7 mouse cellular contexts compared by ENCODE assay signal in the genomic region with DNA sequence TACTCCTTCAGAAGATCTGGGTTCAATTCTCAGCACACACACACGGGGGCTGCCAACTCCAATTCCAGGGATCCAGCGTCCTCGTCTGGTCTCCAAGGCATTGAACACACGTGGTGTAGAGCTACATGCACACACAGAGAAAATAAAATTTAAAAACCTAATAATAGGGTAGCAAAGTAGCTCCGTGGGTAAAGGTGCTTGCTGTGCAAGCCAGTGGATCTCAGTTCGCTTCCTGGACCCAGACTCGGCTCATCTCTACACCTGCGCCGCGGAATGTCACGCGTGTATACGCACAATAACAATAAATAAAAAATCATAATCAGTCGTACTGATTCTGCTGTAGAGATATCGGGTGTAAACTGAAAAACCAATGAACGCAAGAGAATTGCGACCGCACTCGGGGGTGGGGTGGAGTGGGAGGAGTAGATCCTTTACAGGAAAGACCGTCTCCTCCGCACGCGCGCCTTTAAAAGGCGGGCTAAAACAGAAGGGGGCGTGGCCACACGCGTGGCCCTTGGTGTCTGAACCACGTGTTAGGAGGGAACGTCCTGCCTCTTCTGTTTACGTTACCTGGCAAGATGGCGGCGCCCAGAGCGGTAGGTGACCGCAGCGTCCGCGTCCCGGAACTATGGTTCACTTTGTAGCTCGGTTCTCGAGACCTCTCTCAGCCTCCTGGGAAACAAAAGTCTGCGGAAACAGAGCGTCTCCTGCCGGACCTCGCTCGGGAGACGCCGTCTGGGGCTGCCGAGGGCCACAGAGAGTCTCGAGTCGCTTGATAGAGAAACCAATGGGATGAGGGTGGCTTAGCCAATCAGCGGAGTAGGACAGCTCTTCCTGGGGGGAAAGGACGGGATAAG. TPM values are rescaled to one million over a fixed set of nuclear protein-coding genes. Genes with fewer than 3 reads are reported as not detected.
DNase-seq lines count a peak whose midpoint lies in the region; ATAC-seq lines count a peak whose summit lies in the region.

Gene Dmac2, plus strand, starts transcription at position 550 of the 857 bp plus-strand sequence.

- H3K36me3 ChIP-seq in intestine, embryonic 16.5 days (ENCODE audit: control insufficient read depth, insufficient read depth, low read length) = 0 out of 2 replicates have a peak, but pooled peaks cover 7% of the 10 kb centered on the region
- H3K36me3 ChIP-seq in midbrain, embryonic 11.5 days (ENCODE audit: control insufficient read depth, insufficient read depth, low read length) = no peaks in the 10 kb centered on the region

- intact Hi-C loops in left cerebral cortex, postnatal 36 days (cut with DNase I) = no loop called here

- DNase-seq in adrenal gland, adult 8-10 months = peak; percentile 93
- peak; percentile 91 for DNase-seq in embryo, embryonic 9.5 days (ENCODE audit: extremely low spot score)
- DNase-seq in gastrocnemius, postnatal 4 days (ENCODE audit: low spot score in 2 of 2) = peak; percentile 72 to 87
- DNase-seq in left cerebral cortex, postnatal 36 days (ENCODE audit: low spot score in 2 of 2) = peak; percentile 90 to 91
- DNase-seq in midbrain, embryonic 11.5 days (ENCODE audit: low spot score, missing footprints) = peak; percentile 99
- DNase-seq in skeletal muscle tissue, adult 2 months (ENCODE audit: low read depth, low spot score) = peak; percentile 92

- WGBS in intestine, embryonic 16.5 days = 1% methylated on average over 53 of the region's 53 CpGs
- 1% methylated on average over 53 of the region's 53 CpGs for WGBS in midbrain, embryonic 11.5 days

- peak within 1 kb of the TSS; percentile 67 for H3K4me2 ChIP-seq in intestine, embryonic 16.5 days (ENCODE audit: low read depth, low read length)
- H3K4me2 ChIP-seq in midbrain, embryonic 11.5 days = peak within 1 kb of the TSS; percentile 58

- H3K9me3 ChIP-seq in intestine, embryonic 16.5 days (ENCODE audit: control insufficient read depth, low read length) = no peaks in the 10 kb centered on the region
- no peaks in the 10 kb centered on the region for H3K9me3 ChIP-seq in midbrain, embryonic 11.5 days (ENCODE audit: control insufficient read depth, low read length)

- ATAC-seq in intestine, embryonic 16.5 days = peak; percentile 85
- peak; percentile 92 for ATAC-seq in midbrain, embryonic 11.5 days (ENCODE audit: low FRiP score)

- H3K4me1 ChIP-seq in intestine, embryonic 16.5 days (ENCODE audit: control insufficient read depth, insufficient read depth, low read length) = peaks cover 7% of the 10 kb centered on the region; the same call in 1 of the 2 replicates
- no peaks in the 10 kb centered on the region; the same call in 1 of the 2 replicates for H3K4me1 ChIP-seq in midbrain, embryonic 11.5 days (ENCODE audit: control insufficient read depth, insufficient read depth, low read length)

- no peaks in the 10 kb centered on the region for H3K27me3 ChIP-seq in intestine, embryonic 16.5 days (replicated peaks; ENCODE audit: control insufficient read depth, insufficient read depth, low read length)
- no peaks in the 10 kb centered on the region for H3K27me3 ChIP-seq in midbrain, embryonic 11.5 days (ENCODE audit: control insufficient read depth, insufficient read depth, low read length)

- H3K9ac ChIP-seq in intestine, embryonic 16.5 days (ENCODE audit: low read depth, low read length) = peak within 1 kb of the TSS; percentile 75
- H3K9ac ChIP-seq in midbrain, embryonic 11.5 days (ENCODE audit: low read length) = peak within 1 kb of the TSS; percentile 49

- peak within 1 kb of the TSS; percentile 71 for H3K27ac ChIP-seq in intestine, embryonic 16.5 days (ENCODE audit: low read length)
- H3K27ac ChIP-seq in midbrain, embryonic 11.5 days (ENCODE audit: low read depth, low read length) = no peak within 1 kb of the TSS

- H3K4me3 ChIP-seq in intestine, embryonic 16.5 days (ENCODE audit: low read length) = peak within 1 kb of the TSS; percentile 79
- peak within 1 kb of the TSS; percentile 53 for H3K4me3 ChIP-seq in midbrain, embryonic 11.5 days (ENCODE audit: low read depth, low read length)

RNA-seq across cellular contexts. Expression of gene Dmac2, which starts in this region (rescaled TPM):
- total RNA-seq in adrenal gland, adult 8-10 months (2022) = 10 to 100 TPM; 27.8 to 36.7 (median 32.8) TPM
- total RNA-seq in gastrocnemius, postnatal 4 days (2021) = 10 to 100 TPM; 20.1 to 23.1 TPM
- 41.8 and 43.4 TPM in 2 replicates for polyA plus RNA-seq in intestine, embryonic 16.5 days (2015; fragmentation: Nextera tagmentation; extraction: Ambion mirVana)
- total RNA-seq in left cerebral cortex, postnatal 36 days (2021) = 10 to 100 TPM; 53.6 to 53.8 TPM
- polyA plus RNA-seq in midbrain, embryonic 11.5 days (2014; fragmentation: Nextera tagmentation; extraction: Ambion mirVana) = 22.0 and 24.6 TPM in 2 replicates
